Mouse (Mus musculus) brain, adult 10 weeks (tissue): ENCODE measurements around the gene Gle1. TPM values are rescaled to one million over a fixed set of nuclear protein-coding genes. Genes with fewer than 3 reads are reported as not detected.

Experiments used
- polyA plus RNA-seq: library from polyadenylated mRNA; stranded (reverse); fragments of 350-450 nt; fragmentation: Illumina TruSeq; extraction: RNeasy Lipid Tissue Mini Kit (QIAGEN cat#74804); gene quantifications from one replicate; pipeline ENCODE4 v1.2.3, GENCODE M21; 2015; ENCODE audit warnings: low read depth, low replicate concordance

Gene Gle1
- 46.6 TPM for polyA plus RNA-seq

DNA sequence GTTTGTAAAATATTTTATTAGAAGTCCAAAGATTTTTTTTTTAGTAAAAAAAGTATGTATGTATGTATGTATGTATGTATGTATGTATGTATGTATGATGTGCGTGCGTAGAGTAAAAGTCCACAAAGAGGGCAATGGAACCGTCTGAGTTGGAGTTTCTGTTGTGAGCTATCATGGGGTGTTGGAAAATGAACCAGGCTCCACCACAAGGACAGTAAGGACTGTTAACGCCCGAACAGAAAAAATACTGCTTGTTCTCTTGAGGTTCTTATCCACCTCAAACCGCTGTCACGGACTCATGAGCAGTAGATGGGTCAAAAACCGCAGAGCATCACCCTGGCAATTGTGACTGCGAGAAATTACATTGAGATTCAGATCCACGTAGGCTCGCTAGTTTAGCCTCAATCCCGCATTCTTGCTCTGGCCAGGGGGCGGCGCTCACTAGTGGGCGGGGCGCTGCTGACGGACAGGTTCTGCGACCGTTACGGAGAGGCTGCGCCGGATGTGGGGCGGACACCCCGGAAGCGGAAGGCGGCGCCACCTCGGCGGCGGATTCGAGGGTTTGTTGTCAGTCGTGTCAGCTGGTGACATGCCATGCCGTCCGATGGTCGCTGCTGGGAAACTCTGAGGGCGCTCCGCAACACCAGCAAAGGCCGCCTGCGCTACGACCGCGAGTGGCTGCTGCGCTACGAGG is at the start of gene Gle1:
Gle1 (plus strand) TSS at position 521 of the 694 bp plus-strand sequence.

GRCm38 (mm10) chr2:29889066-29889944 is 45.9 kb upstream of the Gle1 start, which contains the start of gene Odf2:
Gene Odf2, plus strand, starts transcription at chr2:29889221.

DNA sequence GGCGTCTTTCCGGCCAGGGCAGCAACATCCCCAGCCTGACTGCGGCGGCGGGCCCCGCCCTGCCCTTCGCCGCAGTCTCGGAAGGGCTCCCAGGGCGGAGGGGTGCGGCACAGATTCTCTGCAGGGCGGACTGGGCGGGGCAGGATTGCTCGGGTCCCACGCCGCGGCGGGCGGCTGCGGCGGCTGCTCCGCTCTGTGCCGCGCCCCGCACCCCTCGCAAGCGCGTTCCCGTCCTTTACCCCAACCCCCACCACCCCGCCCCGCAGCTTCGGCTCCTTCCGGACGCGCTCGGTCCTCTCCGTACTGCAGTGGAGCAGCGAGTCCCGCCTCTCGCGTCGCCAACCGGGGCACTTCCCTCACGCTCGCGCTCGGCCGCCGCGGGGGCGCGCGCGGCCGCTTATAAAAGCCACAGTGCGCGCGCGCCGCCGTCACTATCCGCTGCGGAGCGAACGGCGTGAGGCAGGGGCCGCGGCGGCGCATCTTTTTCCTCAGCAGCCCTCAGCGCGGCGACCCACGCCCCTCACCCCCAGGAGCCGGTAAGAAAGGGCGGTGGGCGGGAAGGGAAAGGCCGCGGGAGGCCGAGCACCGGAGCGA is 30.1 kb downstream of the Gle1 start, which contains the start of gene Sptan1:
Sptan1 (plus strand) TSS at position 311 of the 594 bp plus-strand sequence.

Other genes with a start within 250 kb of the Gle1 start
- gene Gm13420, start 183.7 kb upstream of the Gle1 start, polyA plus RNA-seq: 0.45 TPM
- not detected for gene Gm13547, start 176.1 kb upstream of the Gle1 start, polyA plus RNA-seq
- 32.5 TPM for gene Coq4, start 147.9 kb upstream of the Gle1 start, polyA plus RNA-seq
- 27.5 TPM for gene Trub2, start 146.9 kb upstream of the Gle1 start, polyA plus RNA-seq
- 57.3 TPM for gene Slc27a4, start 132.8 kb upstream of the Gle1 start, polyA plus RNA-seq
- gene Urm1, start 115.4 kb upstream of the Gle1 start, polyA plus RNA-seq: 79.5 TPM
- gene Cercam, start 66.3 kb upstream of the Gle1 start, polyA plus RNA-seq: 10.6 TPM
- 74.7 TPM for gene Odf2, start 46.2 kb upstream of the Gle1 start, polyA plus RNA-seq
- gene Sptan1, start 30.1 kb downstream of the Gle1 start, polyA plus RNA-seq: 440 TPM
- 38.2 TPM for gene Wdr34, start 113.5 kb downstream of the Gle1 start, polyA plus RNA-seq
- 242 TPM for gene Set, start 122.0 kb downstream of the Gle1 start, polyA plus RNA-seq
- 1.4 TPM for gene Pkn3, start 142.3 kb downstream of the Gle1 start, polyA plus RNA-seq
- gene Zdhhc12, start 158.2 kb downstream of the Gle1 start, polyA plus RNA-seq: 7.5 TPM
- gene Zer1, start 189.2 kb downstream of the Gle1 start, polyA plus RNA-seq: 100 TPM
- 34.8 TPM for gene Tbc1d13, start 198.3 kb downstream of the Gle1 start, polyA plus RNA-seq
- gene Endog, start 236.1 kb downstream of the Gle1 start, polyA plus RNA-seq: 23.6 TPM
- 42.4 TPM for gene Spout1, start 243.0 kb downstream of the Gle1 start, polyA plus RNA-seq